Mouse (Mus musculus): ENCODE data around the gene Ankrd66.

DNA sequence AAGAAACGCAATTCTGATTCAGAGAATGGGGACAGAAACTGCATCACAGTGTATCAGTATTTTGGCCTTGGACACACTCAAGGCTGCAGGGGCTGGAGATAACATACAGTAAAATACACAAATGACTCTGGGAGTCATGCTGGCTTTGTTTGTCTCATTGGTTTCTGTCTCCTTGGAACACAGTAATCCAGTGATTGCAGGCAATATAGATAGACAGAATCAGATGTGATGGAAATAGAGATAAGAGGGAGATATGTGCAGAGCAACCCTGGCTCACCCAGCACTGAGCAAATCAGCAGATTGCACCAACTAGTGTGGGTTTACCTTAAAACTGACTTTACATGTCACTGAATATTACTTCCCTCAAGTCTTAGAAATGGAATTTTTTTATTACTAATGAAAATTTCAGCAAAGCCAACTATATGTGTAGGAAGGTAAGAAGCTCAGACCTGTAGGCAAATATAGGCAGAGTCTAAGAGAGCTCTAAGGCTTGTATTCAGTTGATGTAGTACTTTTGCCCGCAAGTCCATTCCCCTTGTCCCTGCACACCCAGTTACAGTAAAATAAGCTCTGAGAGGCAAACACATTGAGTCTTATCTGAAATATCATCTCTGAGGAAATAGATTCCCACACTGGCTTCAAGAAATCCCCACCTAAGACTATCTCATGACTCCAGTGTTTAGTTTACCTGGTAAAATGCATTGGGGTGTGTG, 54.8 kb downstream of the Ankrd66 start:
- TF ChIP-seq SRF (IDR thresholded peaks at IDR 0.05; ENCODE audit: control insufficient read depth, insufficient read length, low read depth) (no peak), POLR2A (IDR thresholded peaks at IDR 0.05; ENCODE audit: insufficient read length, low read depth) (no peak), CEBPB (IDR thresholded peaks at IDR 0.05; ENCODE audit: insufficient read depth, poor library complexity, severe bottlenecking) (no peak), POLR2AphosphoS2 (IDR thresholded peaks at IDR 0.05; ENCODE audit: insufficient read length, low read depth) (no peak), MAX (IDR thresholded peaks at IDR 0.05; ENCODE audit: low read depth) (no peak), USF1 (IDR thresholded peaks at IDR 0.05; ENCODE audit: low read depth) (no peak), TCF3 (IDR thresholded peaks at IDR 0.05; ENCODE audit: insufficient read length, low read depth) (no peak), E2F4 (IDR thresholded peaks at IDR 0.05; ENCODE audit: insufficient read depth) (no peak), MYOD1 (IDR thresholded peaks at IDR 0.05; ENCODE audit: control insufficient read depth in 1 of 3, insufficient read length in 2 of 3, low read depth in 2 of 3) (no peak), TCF12 (IDR thresholded peaks at IDR 0.05; ENCODE audit: insufficient read depth, poor library complexity, severe bottlenecking) (no peak), MYOG (IDR thresholded peaks at IDR 0.05; ENCODE audit: control insufficient read depth in 1 of 3, insufficient read depth in 1 of 3, insufficient read length in 2 of 3, low read depth in 2 of 3) (no peak), REST (IDR thresholded peaks at IDR 0.05; ENCODE audit: insufficient read depth, insufficient read length) (no peak)

All from myocyte (in vitro differentiated cells).